Mouse (Mus musculus) bone marrow, adult 2 months (tissue): ENCODE measurements around the gene Mpig6b.

Source experiments
- CTCF ChIP-seq: fragments of 200-500 bp; IDR thresholded peaks from 2 replicates; pipeline ENCODE4 v1.5.1; 2011; ENCODE audit warnings: low read length, control low read depth; ENCODE audit not compliant: control insufficient read depth, insufficient read depth
- POLR2A ChIP-seq: fragments of 200-500 bp; IDR thresholded peaks from 2 replicates; pipeline ENCODE4 v1.6.1; 2011; ENCODE audit warnings: low read depth, mild to moderate bottlenecking, control low read depth, low read length, borderline replicate concordance; ENCODE audit not compliant: control insufficient read depth

DNA sequence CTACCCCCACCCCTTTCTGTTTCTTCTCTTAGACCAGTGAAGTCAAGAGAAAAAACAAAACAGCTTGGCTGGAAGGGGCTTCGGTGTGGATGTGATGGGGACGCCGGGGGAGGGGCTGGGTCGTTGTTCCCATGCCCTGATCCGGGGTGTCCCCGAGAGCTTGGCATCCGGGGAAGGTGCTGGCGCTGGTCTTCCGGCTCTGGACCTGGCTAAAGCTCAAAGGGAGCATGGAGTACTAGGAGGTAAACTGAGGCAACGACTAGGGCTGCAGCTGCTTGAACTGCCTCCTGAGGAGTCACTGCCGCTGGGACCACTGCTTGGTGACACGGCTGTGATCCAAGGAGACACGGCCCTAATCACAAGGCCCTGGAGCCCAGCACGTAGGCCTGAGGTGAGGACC lies 5.9 kb downstream of the Mpig6b start:
- TF ChIP-seq CTCF, result no peak
- TF ChIP-seq POLR2A, result no peak
